Mouse (Mus musculus) hindbrain, embryonic 16.5 days (tissue): Measurements from ENCODE around the gene Gm11020. TPM values are rescaled to one million over a fixed set of nuclear protein-coding genes. Genes with fewer than 3 reads are reported as not detected.
"Not testable (repeated sequence)": the region's sequence is repeated elsewhere in the genome, so short reads cannot be mapped to it uniquely, and the experiment has no call there.

Experiments
- ATAC-seq: fragments of 200-750 bp; cut with Nextera tagmentation; 2 replicates; pipeline ENCODE4 v1.8.0; 2017; ENCODE audit warnings: moderate TSS enrichment, moderate library complexity
- H3K27ac ChIP-seq: fragments of 300-500 bp; sonication (generic); 2 replicates; pipeline ENCODE4 v1.5.1; 2014; ENCODE audit warnings: low read depth, mild to moderate bottlenecking, control low read depth, low read length, moderate library complexity
- H3K27me3 ChIP-seq: fragments of 300-500 bp; sonication (generic); replicated peaks from 2 replicates; pipeline ENCODE4 v1.6.1; 2014; ENCODE audit warnings: low read length; ENCODE audit not compliant: control insufficient read depth, insufficient read depth
- H3K36me3 ChIP-seq: fragments of 300-500 bp; sonication (generic); 2 replicates; pipeline ENCODE4 v1.6.1; 2014; ENCODE audit warnings: mild to moderate bottlenecking, low read length, moderate library complexity, mixed read lengths; ENCODE audit not compliant: control insufficient read depth, insufficient read depth
- H3K4me1 ChIP-seq: fragments of 300-500 bp; sonication (generic); 2 replicates; pipeline ENCODE4 v1.6.1; 2014; ENCODE audit warnings: low read depth, low read length; ENCODE audit not compliant: control insufficient read depth, insufficient read depth
- H3K4me2 ChIP-seq: fragments of 300-500 bp; sonication (generic); 2 replicates; pipeline ENCODE4 v1.6.1; 2014; ENCODE audit warnings: mild to moderate bottlenecking, low read length, control low read depth, moderate library complexity
- H3K4me3 ChIP-seq: fragments of 300-500 bp; sonication (generic); 2 replicates; pipeline ENCODE4 v1.5.1; 2014; ENCODE audit warnings: mild to moderate bottlenecking, low read length, control low read depth, moderate library complexity
- H3K9ac ChIP-seq: fragments of 300-500 bp; sonication (generic); 2 replicates; pipeline ENCODE4 v1.6.1; 2014; ENCODE audit warnings: low read depth, mild to moderate bottlenecking, control low read depth, low read length, moderate library complexity
- H3K9me3 ChIP-seq: fragments of 300-500 bp; sonication (generic); 2 replicates; pipeline ENCODE4 v1.6.1; 2014; ENCODE audit warnings: mild to moderate bottlenecking, low read length, moderate library complexity; ENCODE audit not compliant: control insufficient read depth
- WGBS: fragments of 180-500 bp; shearing (Covaris S2); extraction: QIAGEN DNeasy Blood & Tissue Kit; methylation state at CpG from one replicate; pipeline ENCODE4 v1.1.7; 2014; 5-methylcytosine and 5-hydroxymethylcytosine counted together
- polyA plus RNA-seq: library from polyadenylated mRNA; unstranded; fragments of >200 nt; fragmentation: Nextera tagmentation; extraction: Ambion mirVana; gene quantifications from 2 replicates; pipeline ENCODE4 v1.2.1, GENCODE M21; 2015

Gene Gm11020
- polyA plus RNA-seq: not detected in 2 replicates

- H3K27me3 ChIP-seq, H3K9ac ChIP-seq, H3K27ac ChIP-seq, ATAC-seq, H3K9me3 ChIP-seq, H3K4me1 ChIP-seq, H3K4me3 ChIP-seq, H3K36me3 ChIP-seq, H3K4me2 ChIP-seq: not testable (repeated sequence)
- WGBS: 91% methylated on average over 9 of the region's 11 CpGs
These were observed at the start of gene Gm11020 for GRCm38 (mm10) chr8:104321267-104321666. Gm11020 (plus strand) TSS chr8:104321567.

GRCm38 (mm10) chr8:104293081-104293480 is 28.3 kb upstream of the Gm11020 start, which contains the start of gene Cmtm2a:
Cmtm2a (minus strand) TSS chr8:104293181.
- not testable (repeated sequence) for H3K36me3 ChIP-seq, H3K27ac ChIP-seq, H3K9me3 ChIP-seq, H3K27me3 ChIP-seq, H3K9ac ChIP-seq, ATAC-seq, H3K4me1 ChIP-seq, H3K4me2 ChIP-seq, H3K4me3 ChIP-seq
- 92% methylated on average over 9 of the region's 12 CpGs for WGBS

DNA sequence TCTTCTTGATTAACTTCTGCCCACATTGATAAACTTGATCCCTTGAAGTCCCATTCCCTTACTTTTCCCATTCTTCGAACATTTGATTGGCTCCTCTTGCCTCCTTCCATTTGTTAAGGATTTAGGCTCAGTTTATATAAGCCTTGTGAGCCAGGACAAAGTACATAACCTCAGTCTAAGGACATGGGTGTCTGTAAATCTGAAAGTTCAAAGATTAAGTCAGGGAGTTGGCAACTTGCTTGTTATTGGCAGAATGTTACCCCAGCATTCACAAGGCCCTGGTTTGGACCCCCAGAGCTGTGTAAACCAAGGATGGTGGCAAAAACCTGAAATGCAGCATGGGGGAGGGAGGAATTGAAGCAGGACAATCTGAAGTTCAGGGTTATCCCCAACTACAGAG is 27.0 kb upstream of the Gm11020 start:
- ATAC-seq: no peak
- Histone ChIP-seq H3K27me3 (no peaks in the 10 kb centered on the region), H3K4me1 (no peaks in the 10 kb centered on the region), H3K4me2 (no peak overlapping the region), H3K9ac (no peak overlapping the region), H3K36me3 (no peaks in the 10 kb centered on the region), H3K4me3 (no peak overlapping the region), H3K9me3 (no peaks in the 10 kb centered on the region), H3K27ac (no peak overlapping the region)
- 93% methylated on average over 1 of the region's 1 CpGs for WGBS

- H3K4me2 ChIP-seq, H3K9me3 ChIP-seq, H3K9ac ChIP-seq, H3K36me3 ChIP-seq, H3K27me3 ChIP-seq, H3K4me3 ChIP-seq, H3K27ac ChIP-seq, H3K4me1 ChIP-seq: not testable (repeated sequence)
- 4% methylated on average over 3 of the region's 3 CpGs for WGBS
- peak; percentile 85 for ATAC-seq
These were observed 19.8 kb upstream of the Gm11020 start for GRCm38 (mm10) chr8:104301577-104301976.

- ATAC-seq, H3K4me1 ChIP-seq, H3K36me3 ChIP-seq, H3K9me3 ChIP-seq, H3K27me3 ChIP-seq, H3K4me2 ChIP-seq, H3K9ac ChIP-seq, H3K27ac ChIP-seq, H3K4me3 ChIP-seq: not testable (repeated sequence)
- 94% methylated on average over 4 of the region's 4 CpGs for WGBS
These were observed 18.8 kb upstream of the Gm11020 start for GRCm38 (mm10) chr8:104302536-104302935.

DNA sequence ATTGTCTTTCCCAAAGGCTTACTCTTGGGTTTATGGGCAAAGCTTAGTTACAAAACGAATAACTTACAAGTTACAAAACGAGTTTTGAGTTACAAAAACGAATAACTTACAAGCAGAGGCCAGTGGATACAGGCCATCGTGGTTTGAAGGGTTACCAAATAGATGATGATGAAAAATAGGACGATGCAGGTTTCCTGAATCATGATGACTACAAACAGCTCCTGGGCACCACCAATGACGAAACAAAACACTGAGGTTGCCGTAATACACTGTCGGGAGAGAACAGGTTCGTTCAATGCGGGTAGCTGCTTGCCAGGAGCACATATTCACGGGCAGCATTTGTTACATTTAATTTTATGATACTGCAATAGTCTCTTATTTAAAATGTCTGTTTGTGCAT is 16.4 kb upstream of the Gm11020 start:
- Histone ChIP-seq H3K9me3 (no peaks in the 10 kb centered on the region), H3K27me3 (no peaks in the 10 kb centered on the region)
- WGBS: 91% methylated on average over 11 of the region's 11 CpGs

DNA sequence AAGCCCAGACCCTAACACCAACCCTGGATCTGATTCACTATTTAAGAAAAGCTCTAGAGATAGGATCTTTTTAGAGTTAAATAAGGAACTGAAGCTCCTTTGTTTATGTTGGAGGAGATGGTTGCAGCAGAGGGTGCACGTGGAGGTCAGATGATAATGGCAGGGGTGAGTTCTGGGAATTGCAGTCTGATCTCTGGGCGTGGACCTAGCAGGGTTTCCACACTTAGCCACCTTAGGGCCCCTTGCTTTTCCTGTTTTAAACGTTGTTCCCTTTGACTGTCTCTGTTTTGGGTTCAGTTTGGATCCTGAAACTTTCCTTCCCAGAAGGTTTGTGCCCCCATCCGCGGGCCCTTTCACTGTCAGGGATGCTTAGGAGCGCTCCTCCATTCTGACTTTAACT is 13.0 kb upstream of the Gm11020 start:
- H3K27me3 ChIP-seq, H3K4me1 ChIP-seq, ATAC-seq, H3K36me3 ChIP-seq, H3K4me2 ChIP-seq, H3K27ac ChIP-seq, H3K4me3 ChIP-seq, H3K9ac ChIP-seq, H3K9me3 ChIP-seq: not testable (repeated sequence)
- WGBS: 62% methylated on average over 6 of the region's 6 CpGs

More for the DNA sequence above, 16.4 kb upstream of the Gm11020 start:
- H3K4me2 ChIP-seq: no peak overlapping the region
- no peak overlapping the region for H3K9ac ChIP-seq
- H3K4me3 ChIP-seq: no peak overlapping the region
- 0 out of 2 replicates have a peak, but pooled peaks cover 3% of the 10 kb centered on the region for H3K4me1 ChIP-seq
- no peak for ATAC-seq
- H3K27ac ChIP-seq: no peak overlapping the region
- H3K36me3 ChIP-seq: no peaks in the 10 kb centered on the region

GRCm38 (mm10) chr8:104309441-104310155 is 11.8 kb upstream of the Gm11020 start, which contains the start of the genes Gm45711 and Cmtm1:
Gm45711 (minus strand) TSS chr8:104310081.
Cmtm1 (minus strand) TSS chr8:104310145.
- not testable (repeated sequence) for H3K4me2 ChIP-seq, H3K9me3 ChIP-seq, H3K4me1 ChIP-seq, H3K27me3 ChIP-seq, H3K36me3 ChIP-seq, H3K27ac ChIP-seq, ATAC-seq, H3K9ac ChIP-seq, H3K4me3 ChIP-seq
- 86% methylated on average over 31 of the region's 36 CpGs for WGBS

GRCm38 (mm10) chr8:104312023-104312422 is 9.3 kb upstream of the Gm11020 start:
- not testable (repeated sequence) for ATAC-seq, H3K27ac ChIP-seq, H3K27me3 ChIP-seq, H3K9me3 ChIP-seq, H3K36me3 ChIP-seq, H3K9ac ChIP-seq, H3K4me2 ChIP-seq, H3K4me3 ChIP-seq, H3K4me1 ChIP-seq
- 73% methylated on average over 3 of the region's 3 CpGs for WGBS
